Mouse (Mus musculus) embryonic fibroblast, embryonic 13.5 days (primary cell): ENCODE results near the gene Tmtc2.

ENCODE experiments used
- CTCF ChIP-seq: IDR thresholded peaks from 2 replicates; pipeline ENCODE4 v1.5.1; 2011; ENCODE audit warnings: mild to moderate bottlenecking, control low read depth, low read length, moderate library complexity, borderline replicate concordance; ENCODE audit not compliant: insufficient read depth
- POLR2A ChIP-seq: IDR thresholded peaks from 2 replicates; pipeline ENCODE4 v1.6.1; 2011; ENCODE audit warnings: low read depth, mild to moderate bottlenecking, control low read depth, low read length, moderate library complexity

DNA sequence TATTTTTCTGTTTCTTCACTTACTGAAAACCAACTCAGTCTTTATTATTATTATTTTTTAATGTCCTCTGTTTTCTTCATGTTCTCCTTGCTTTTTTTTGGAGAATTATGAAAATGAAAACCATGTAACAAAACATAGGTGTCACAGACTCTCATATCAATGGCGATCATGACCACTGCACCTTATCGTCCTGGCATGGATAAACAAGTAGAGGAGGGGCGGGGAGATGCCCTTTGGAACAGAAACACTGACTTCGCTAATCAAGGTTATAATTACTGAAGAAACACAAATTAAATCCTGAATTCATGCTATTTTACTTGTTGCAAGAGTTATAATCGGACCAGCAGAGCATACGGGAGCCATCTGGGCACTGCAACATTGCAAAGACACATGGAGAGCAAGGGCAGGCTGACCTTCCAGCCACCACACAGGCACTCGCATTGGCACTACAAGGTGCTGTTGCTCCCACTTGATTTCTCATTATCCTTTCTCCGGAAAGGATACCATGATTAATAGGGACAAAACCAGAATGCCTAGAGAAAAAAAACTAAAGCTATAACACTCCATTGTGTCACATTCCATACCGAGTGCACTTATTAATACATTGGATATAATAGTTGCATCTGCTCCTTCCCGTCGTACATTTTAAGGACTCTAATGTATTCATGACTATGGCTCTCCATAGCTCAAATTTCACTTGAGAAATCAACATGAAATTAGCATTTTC lies 172.3 kb downstream of the Tmtc2 start:
- TF ChIP-seq CTCF, result no peak
- TF ChIP-seq POLR2A, result no peak
